Mouse (Mus musculus) bone marrow, adult 2 months (tissue): Measurements from ENCODE around the gene Tstd1. TPM values are rescaled to one million over a fixed set of nuclear protein-coding genes. Genes with fewer than 3 reads are reported as not detected.

ENCODE experiments used
- H3K27ac ChIP-seq: fragments of 200-500 bp; 2 replicates; pipeline ENCODE4 v1.5.1; 2012; ENCODE audit warnings: low read depth, mild to moderate bottlenecking, control low read depth, inconsistent platforms, low read length; ENCODE audit not compliant: control insufficient read depth, poor library complexity, insufficient read depth
- H3K4me1 ChIP-seq: fragments of 200-500 bp; 2 replicates; pipeline ENCODE4 v1.6.1; 2011; ENCODE audit warnings: low read length; ENCODE audit not compliant: control insufficient read depth, insufficient read depth
- H3K4me3 ChIP-seq: fragments of 200-500 bp; replicated peaks from 2 replicates; pipeline ENCODE3; 2011; ENCODE audit warnings: mild to moderate bottlenecking, low read depth, low read length, control low read depth; ENCODE audit not compliant: control insufficient read depth
- CTCF ChIP-seq: fragments of 200-500 bp; IDR thresholded peaks from 2 replicates; pipeline ENCODE4 v1.5.1; 2011; ENCODE audit warnings: low read length, control low read depth; ENCODE audit not compliant: control insufficient read depth, insufficient read depth
- POLR2A ChIP-seq: fragments of 200-500 bp; IDR thresholded peaks from 2 replicates; pipeline ENCODE4 v1.6.1; 2011; ENCODE audit warnings: low read depth, mild to moderate bottlenecking, control low read depth, low read length, borderline replicate concordance; ENCODE audit not compliant: control insufficient read depth
- WGBS: fragments of 180-500 bp; shearing (Covaris S2); methylation state at CpG from one replicate; pipeline ENCODE4 v1.1.7; 2018; 5-methylcytosine and 5-hydroxymethylcytosine counted together
- polyA plus RNA-seq: library from polyadenylated mRNA; stranded (reverse); fragments of >200 nt; gene quantifications from 2 replicates; pipeline ENCODE4 v1.2.4, GENCODE M21; 2011; ENCODE audit warnings: low replicate concordance; ENCODE audit not compliant: missing spikeins, insufficient read depth, insufficient read length

Gene Tstd1
- polyA plus RNA-seq, 1 experiment: 19.3 TPM

DNA sequence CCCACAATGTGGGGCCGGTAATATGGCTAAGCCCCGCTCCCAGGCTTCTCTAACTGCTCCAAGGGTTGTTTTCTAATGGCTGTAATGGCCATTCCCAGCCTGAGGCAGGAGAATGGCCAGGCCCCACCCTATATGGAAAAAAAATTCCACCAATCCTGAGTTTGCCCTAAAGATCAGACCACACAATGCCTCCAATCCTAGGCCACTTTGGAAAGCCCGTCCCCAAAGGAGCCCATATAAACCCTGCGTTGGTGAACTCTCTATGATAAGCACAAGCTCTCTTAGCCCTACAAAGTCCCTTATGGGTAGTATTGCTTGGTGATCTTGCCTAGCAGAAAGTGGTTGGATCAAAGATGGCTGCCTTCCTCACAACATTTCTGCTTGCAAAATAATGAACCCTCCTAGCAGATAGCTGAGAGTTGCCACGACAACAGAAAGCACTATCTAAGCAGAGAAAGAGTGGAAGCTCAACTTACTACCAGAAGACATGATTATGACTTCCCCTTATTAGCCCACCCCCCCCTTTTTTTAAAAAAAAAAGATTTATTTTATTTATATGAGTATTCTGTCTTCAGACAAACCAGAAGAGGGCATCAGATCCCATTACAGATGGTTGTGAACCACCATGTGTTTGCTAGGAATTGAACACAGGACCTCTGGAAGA is 47.2 kb downstream of the Tstd1 start:
- 66% methylated on average over 5 of the region's 5 CpGs for WGBS
- no peak overlapping the region for H3K4me3 ChIP-seq
- TF ChIP-seq CTCF: no peak
- no peak for TF ChIP-seq POLR2A
- H3K4me1 ChIP-seq: no peaks in the 10 kb centered on the region; the same call in 1 of the 2 replicates
- peak overlapping the region; percentile 77; the same call in 1 of the 2 replicates for H3K27ac ChIP-seq

DNA sequence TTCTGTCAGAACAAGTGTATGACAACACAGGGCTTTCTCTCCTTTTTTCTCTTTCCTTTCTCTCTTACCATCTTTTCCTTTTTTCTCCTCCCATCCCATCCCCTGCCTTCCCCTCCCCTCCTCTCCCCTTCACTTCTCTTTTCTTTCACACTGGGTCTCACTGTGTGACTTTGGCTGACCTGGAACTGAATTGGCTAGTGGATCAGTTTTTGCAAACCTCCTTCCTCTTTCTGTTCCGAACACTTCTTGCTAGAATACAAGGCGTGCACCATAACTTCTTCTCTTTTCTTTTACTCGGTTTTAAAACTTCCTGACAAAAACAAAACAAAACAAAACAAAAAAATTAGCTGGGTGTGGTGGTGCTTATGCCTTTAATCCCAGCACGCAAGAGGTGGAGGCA is 47.9 kb downstream of the Tstd1 start:
- peak overlapping the region; percentile 77; the same call in 1 of the 2 replicates for H3K27ac ChIP-seq
- peak overlapping the region; percentile 65 for H3K4me3 ChIP-seq
- TF ChIP-seq CTCF (no peak), POLR2A (no peak)
- WGBS: 9% methylated on average over 4 of the region's 4 CpGs
- no peaks in the 10 kb centered on the region; the same call in 1 of the 2 replicates for H3K4me1 ChIP-seq

DNA sequence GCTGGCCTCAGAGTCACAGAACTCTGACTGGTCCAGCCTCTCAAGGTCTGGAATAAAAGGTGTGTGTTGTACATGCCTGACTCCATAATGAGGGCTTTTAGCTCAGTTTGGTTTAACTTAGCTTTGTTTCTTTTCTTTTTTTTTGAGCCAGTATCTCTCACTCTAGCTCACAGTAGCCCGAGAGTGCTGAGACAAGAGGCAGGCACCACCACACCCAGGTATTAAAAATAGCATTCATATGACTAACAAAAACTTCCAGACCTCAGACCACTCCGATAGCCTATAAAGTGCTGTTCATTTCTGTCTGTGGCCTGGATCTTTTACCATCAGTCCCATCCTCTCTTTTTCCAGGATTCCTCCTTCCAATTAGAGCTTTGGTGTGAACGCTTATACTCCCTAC is 51.0 kb downstream of the Tstd1 start:
- H3K4me3 ChIP-seq: no peak overlapping the region
- 67% methylated on average over 3 of the region's 3 CpGs for WGBS
- H3K27ac ChIP-seq: no peak overlapping the region
- H3K4me1 ChIP-seq: no peaks in the 10 kb centered on the region; the same call in none of the 2 replicates
- TF ChIP-seq POLR2A: no peak
- no peak for TF ChIP-seq CTCF

Other genes starting within 250 kb of the Tstd1 start
- 4.3 and 5.1 TPM in 2 replicates for gene Pcp4l1, start 222.6 kb upstream of the Tstd1 start, polyA plus RNA-seq
- gene Nr1i3, start 204.9 kb upstream of the Tstd1 start, polyA plus RNA-seq: 0.80 and 1.0 TPM in 2 replicates
- gene Tomm40l, start 196.4 kb upstream of the Tstd1 start, polyA plus RNA-seq: 10.8 and 20.1 TPM in 2 replicates
- 66.3 and 203 TPM in 2 replicates for gene Apoa2, start 193.8 kb upstream of the Tstd1 start, polyA plus RNA-seq
- gene Fcer1g, start 184.5 kb upstream of the Tstd1 start, polyA plus RNA-seq: 102 and 317 TPM in 2 replicates
- gene Adamts4, start 168.5 kb upstream of the Tstd1 start, polyA plus RNA-seq: 0.25 TPM in 1 of 2 replicates, not detected in the other
- gene Ndufs2, start 167.5 kb upstream of the Tstd1 start, polyA plus RNA-seq: 109 and 134 TPM in 2 replicates
- 29.8 and 67.5 TPM in 2 replicates for gene B4galt3, start 148.5 kb upstream of the Tstd1 start, polyA plus RNA-seq
- gene Ppox, start 137.7 kb upstream of the Tstd1 start, polyA plus RNA-seq: 197 and 282 TPM in 2 replicates
- gene Usp21, start 130.9 kb upstream of the Tstd1 start, polyA plus RNA-seq: 39.1 and 60.0 TPM in 2 replicates
- gene Ufc1, start 123.8 kb upstream of the Tstd1 start, polyA plus RNA-seq: 34.0 and 84.2 TPM in 2 replicates
- gene Dedd, start 89.7 kb upstream of the Tstd1 start, polyA plus RNA-seq: 31.6 and 49.7 TPM in 2 replicates
- gene Nit1, start 73.2 kb upstream of the Tstd1 start, polyA plus RNA-seq: 16.0 and 18.8 TPM in 2 replicates
- 73.2 and 94.4 TPM in 2 replicates for gene Pfdn2, start 73.2 kb upstream of the Tstd1 start, polyA plus RNA-seq
- gene Klhdc9, start 58.1 kb upstream of the Tstd1 start, polyA plus RNA-seq: 1.3 TPM in 1 of 2 replicates, not detected in the other
- 0.27 and 1.1 TPM in 2 replicates for gene Nectin4, start 48.8 kb upstream of the Tstd1 start, polyA plus RNA-seq
- 36.8 and 72.9 TPM in 2 replicates for gene Arhgap30, start 29.9 kb upstream of the Tstd1 start, polyA plus RNA-seq
- 48.6 and 92.2 TPM in 2 replicates for gene Usf1, start 7.6 kb upstream of the Tstd1 start, polyA plus RNA-seq
- gene F11r, start 18.7 kb downstream of the Tstd1 start, polyA plus RNA-seq: 13.2 and 21.5 TPM in 2 replicates
- 4.5 and 8.7 TPM in 2 replicates for gene Alyref2, start 84.6 kb downstream of the Tstd1 start, polyA plus RNA-seq
- gene Itln1, start 116.4 kb downstream of the Tstd1 start, polyA plus RNA-seq: not detected in 2 replicates
- gene Cd244a, start 140.3 kb downstream of the Tstd1 start, polyA plus RNA-seq: 1.9 and 4.0 TPM in 2 replicates
- 12.8 and 23.7 TPM in 2 replicates for gene Ly9, start 188.5 kb downstream of the Tstd1 start, polyA plus RNA-seq
- 3.1 and 4.7 TPM in 2 replicates for gene Slamf7, start 234.2 kb downstream of the Tstd1 start, polyA plus RNA-seq